Comparison of ENCODE assay signal across 20 mouse cellular contexts in the genomic region with DNA sequence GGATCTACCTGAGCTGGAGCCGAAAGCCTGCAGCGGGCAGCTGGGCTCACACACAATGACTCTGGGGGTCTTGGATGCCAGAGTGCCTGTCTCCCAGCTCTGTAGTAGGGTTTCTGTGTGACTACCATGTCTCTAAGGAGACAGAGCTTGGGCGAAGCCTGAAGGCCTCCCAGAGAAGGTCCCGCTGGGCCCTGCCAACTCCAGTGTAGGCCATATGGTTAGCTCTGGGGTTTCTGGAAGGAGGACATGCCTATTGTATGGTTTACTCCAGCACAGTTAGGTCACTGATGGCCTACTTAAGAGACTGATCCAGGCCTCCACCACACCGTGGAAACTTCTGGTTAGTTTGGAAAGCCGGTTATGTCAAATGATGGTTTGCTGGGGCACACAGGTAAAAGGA.
"Had no signal": no experiment of that assay in that cellular context is flagged by ENCODE, and none has a peak within 500 bp of the region (broad histone marks: within the 10 kb centered on the region; RNA-seq: fewer than 3 reads in every experiment).

No protein-coding gene starts in this region.

- ATAC-seq: liver, postnatal 0 days; lung, postnatal 0 days; midbrain, embryonic 15.5 days had no signal

- H3K4me2 ChIP-seq: limb, embryonic 12.5 days; limb, embryonic 15.5 days; liver, embryonic 11.5 days; lung, embryonic 14.5 days; midbrain, embryonic 12.5 days; midbrain, embryonic 15.5 days; neural tube, embryonic 12.5 days; neural tube, embryonic 15.5 days had no signal

- H3K27me3 ChIP-seq: limb, embryonic 12.5 days; limb, embryonic 15.5 days; midbrain, embryonic 12.5 days; midbrain, embryonic 15.5 days; neural tube, embryonic 15.5 days had no signal

- H3K9me3 ChIP-seq: limb, embryonic 15.5 days; midbrain, embryonic 12.5 days; midbrain, embryonic 15.5 days; neural tube, embryonic 15.5 days had no signal

- H3K27ac ChIP-seq: limb, embryonic 12.5 days; limb, embryonic 15.5 days; liver, embryonic 14.5 days; macrophage; midbrain, embryonic 12.5 days; midbrain, embryonic 15.5 days; neural tube, embryonic 12.5 days; neural tube, embryonic 15.5 days; stomach, postnatal 0 days had no signal

- H3K4me3 ChIP-seq: limb, embryonic 12.5 days; limb, embryonic 15.5 days; midbrain, embryonic 12.5 days; midbrain, embryonic 15.5 days; neural tube, embryonic 12.5 days; neural tube, embryonic 15.5 days had no signal

- DNase-seq: kidney, postnatal 10 days; kidney, postnatal 36 days; left cerebral cortex, postnatal 4 days; liver, postnatal 0 days; lung, embryonic 14.5 days; right cerebral cortex, adult 18-20 months; right cerebral cortex, postnatal 14 days; right cerebral cortex, postnatal 4 days; thymus, postnatal 36 days had no signal

- H3K9ac ChIP-seq: limb, embryonic 12.5 days; limb, embryonic 15.5 days; liver, embryonic 14.5 days; liver, postnatal 0 days; lung, embryonic 14.5 days; midbrain, embryonic 12.5 days; midbrain, embryonic 15.5 days; neural tube, embryonic 12.5 days; neural tube, embryonic 15.5 days had no signal

- H3K36me3 ChIP-seq: limb, embryonic 12.5 days; limb, embryonic 15.5 days; midbrain, embryonic 12.5 days; midbrain, embryonic 15.5 days; neural tube, embryonic 12.5 days; neural tube, embryonic 15.5 days had no signal
